Mouse (Mus musculus) MEL (cell line): ENCODE results near the gene Ebi3.

Experiments
- CHD1 ChIP-seq: IDR thresholded peaks from 2 replicates; pipeline ENCODE4 v1.6.1; 2012; ENCODE audit warnings: low read depth, mild to moderate bottlenecking, inconsistent platforms, low read length, improper control_type of control experiment
- CHD2 ChIP-seq: IDR thresholded peaks from 2 replicates; pipeline ENCODE4 v1.6.1; 2011; ENCODE audit warnings: low read length, improper control_type of control experiment
- CTCF ChIP-seq, 3 experiments: IDR thresholded peaks in 2 of 3; conservative IDR thresholded peaks in 1 of 3; 2 replicates each; pipeline ENCODE4 v1.5.1; 2011 to 2012; ENCODE audit warnings: low read length in 3 of 3, low read depth in 2 of 3, mild to moderate bottlenecking in 2 of 3, improper control_type of control experiment in 1 of 3, inconsistent platforms in 1 of 3, mixed read lengths in 1 of 3, moderate library complexity in 1 of 3; ENCODE audit not compliant: control insufficient read depth in 1 of 3, insufficient read depth in 1 of 3, poor library complexity in 1 of 3, severe bottlenecking in 1 of 3
- EP300 ChIP-seq, 2 experiments: IDR thresholded peaks; 2 replicates each; pipeline ENCODE4 v1.6.1; 2011; ENCODE audit warnings: improper control_type of control experiment in 2 of 2, low read length in 2 of 2, low read depth in 1 of 2, mild to moderate bottlenecking in 1 of 2
- MEF2A ChIP-seq: IDR thresholded peaks from 2 replicates; pipeline ENCODE4 v1.6.1; 2014; ENCODE audit warnings: low read depth, mild to moderate bottlenecking, inconsistent platforms, low read length, improper control_type of control experiment; ENCODE audit not compliant: poor library complexity, insufficient replicate concordance, severe bottlenecking; ENCODE audit errors: extremely low read depth
- RAD21 ChIP-seq: IDR thresholded peaks from 2 replicates; pipeline ENCODE4 v1.6.1; 2011; ENCODE audit warnings: mild to moderate bottlenecking, low read depth, low read length, improper control_type of control experiment
- SMC3 ChIP-seq: IDR thresholded peaks from 2 replicates; pipeline ENCODE4 v1.6.1; 2011; ENCODE audit warnings: low read depth, low read length, improper control_type of control experiment
- TBP ChIP-seq: IDR thresholded peaks from 2 replicates; pipeline ENCODE4 v1.8.0; 2011; ENCODE audit warnings: low read depth, low read length, improper control_type of control experiment
- UBTF ChIP-seq: IDR thresholded peaks from 2 replicates; pipeline ENCODE4 v1.6.1; 2012; ENCODE audit warnings: low read depth, mild to moderate bottlenecking, inconsistent platforms, low read length, improper control_type of control experiment, moderate library complexity, borderline replicate concordance; ENCODE audit not compliant: insufficient read depth
- USF2 ChIP-seq, 2 experiments: IDR thresholded peaks; 2 replicates each; pipeline ENCODE4 v1.6.1; 2011 to 2012; ENCODE audit warnings: improper control_type of control experiment in 2 of 2, low read length in 2 of 2, borderline replicate concordance in 1 of 2, inconsistent platforms in 1 of 2, low read depth in 1 of 2, mild to moderate bottlenecking in 1 of 2; ENCODE audit not compliant: insufficient read depth in 1 of 2

- TF ChIP-seq SMC3 (no peak), UBTF (no peak), CTCF (IDR thresholded peaks at IDR 0.05 in 2 of 3, conservative IDR thresholded peaks at IDR 0.05 in 1 of 3; ENCODE audit: control insufficient read depth in 1 of 3, insufficient read depth in 1 of 3, low read depth in 2 of 3, low read length in 3 of 3, poor library complexity in 1 of 3, severe bottlenecking in 1 of 3) (no peak), USF2 (IDR thresholded peaks at IDR 0.05; ENCODE audit: borderline replicate concordance in 1 of 2, insufficient read depth in 1 of 2, low read depth in 1 of 2, low read length in 2 of 2) (no peak), CHD1 (no peak), MEF2A (no peak), RAD21 (no peak), CHD2 (no peak), EP300 (IDR thresholded peaks at IDR 0.05; ENCODE audit: low read depth in 1 of 2, low read length in 2 of 2) (no peak), TBP (no peak)
Measured at GRCm38 (mm10) chr17:55945696-55946095, 6.7 kb upstream of the Ebi3 start.
